Comparison of ENCODE assay signal across 10 mouse cellular contexts in genomic region chr10:75119396-75119795, GRCm38 (mm10). TPM values are rescaled to one million over a fixed set of nuclear protein-coding genes. Genes with fewer than 3 reads are reported as not detected.
DNase-seq lines count a peak whose midpoint lies in the region; ATAC-seq and TF ChIP-seq lines count a peak whose summit lies in the region.
"Had no signal": no experiment of that assay in that cellular context is flagged by ENCODE, and none has a peak within 500 bp of the region (broad histone marks: within the 10 kb centered on the region; RNA-seq: fewer than 3 reads in every experiment).

No protein-coding gene starts in this region.

- H3K79me2 ChIP-seq in CH12.LX (replicated peaks; ENCODE audit: control insufficient read depth, extremely low read depth, insufficient read depth, poor library complexity, severe bottlenecking), result no peaks in the 10 kb centered on the region

- no peak for ATAC-seq in heart, embryonic 11.5 days (replicated peaks; ENCODE audit: insufficient number of reproducible peaks, low FRiP score, low TSS enrichment)
- peak; percentile 47; the same call in 1 of the 2 replicates for ATAC-seq in intestine, embryonic 14.5 days (replicated peaks; ENCODE audit: low FRiP score, low TSS enrichment, low read depth)
- peak; percentile 49 for ATAC-seq in megakaryocyte, adult 5-6 weeks (ENCODE audit: poor library complexity, severe bottlenecking)
- ATAC-seq in frontal cortex, adult (ENCODE audit: low TSS enrichment), result no peak
- no peak for ATAC-seq in forebrain, embryonic 13.5 days
- ATAC-seq in neural tube, embryonic 15.5 days (ENCODE audit: low FRiP score), result no peak

- TF ChIP-seq RAD21 in CH12.LX (IDR thresholded peaks at IDR 0.05; ENCODE audit: low read depth, low read length), result peak; percentile 4

- peak; percentile 37 to 51 for DNase-seq in heart, postnatal 36 days
- peak; percentile 94 for DNase-seq in CH12.LX (ENCODE audit: extremely low read depth)
- DNase-seq in intestine, embryonic 14.5 days (ENCODE audit: low spot score), result no peak
- DNase-seq: cerebellum, adult 8-10 months; spleen, adult 18-20 months had no signal

- intact Hi-C loops in heart, postnatal 36 days (cut with DNase I), result no loop called here

- in situ Hi-C loops in CH12.LX (cut with MboI; ENCODE audit: low pct_ligation_motif_present, low pct_unique_long_range_greater_than_20kb, low sequenced_read_pairs), result no loop called here

- TF ChIP-seq CTCF in CH12.LX (conservative IDR thresholded peaks at IDR 0.05 in 1 of 2, IDR thresholded peaks at IDR 0.05 in 1 of 2; ENCODE audit: low read depth in 2 of 2, low read length in 2 of 2), result no peak

- no peaks in the 10 kb centered on the region for H3K36me3 ChIP-seq in heart, embryonic 11.5 days (ENCODE audit: control insufficient read depth, insufficient read depth, low read length)
- peaks cover 0 to 28% of the 10 kb centered on the region in 2 experiments for H3K36me3 ChIP-seq in CH12.LX (replicated peaks in 1 of 2; ENCODE audit: control insufficient read depth in 1 of 2, insufficient read depth in 1 of 2, low read length in 1 of 2)
- no peaks in the 10 kb centered on the region for H3K36me3 ChIP-seq in intestine, embryonic 14.5 days (ENCODE audit: control insufficient read depth, insufficient read depth, low read length)
- peaks cover 4% of the 10 kb centered on the region; the same call in 1 of the 2 replicates for H3K36me3 ChIP-seq in forebrain, embryonic 13.5 days (ENCODE audit: poor library complexity, severe bottlenecking)
- H3K36me3 ChIP-seq in neural tube, embryonic 15.5 days, result no peaks in the 10 kb centered on the region

- no peak for TF ChIP-seq POLR2A in CH12.LX (IDR thresholded peaks at IDR 0.05; ENCODE audit: low read depth, low read length)

- no peaks in the 10 kb centered on the region for H3K9me3 ChIP-seq in heart, embryonic 11.5 days (replicated peaks; ENCODE audit: control insufficient read depth, low read length)
- no peaks in the 10 kb centered on the region for H3K9me3 ChIP-seq in CH12.LX (replicated peaks; ENCODE audit: low read length)
- H3K9me3 ChIP-seq in intestine, embryonic 14.5 days (ENCODE audit: control insufficient read depth, low read length), result no peaks in the 10 kb centered on the region
- H3K9me3 ChIP-seq in forebrain, embryonic 13.5 days (replicated peaks), result no peaks in the 10 kb centered on the region
- H3K9me3 ChIP-seq in neural tube, embryonic 15.5 days (replicated peaks), result no peaks in the 10 kb centered on the region

- H3K9ac ChIP-seq in heart, embryonic 11.5 days (ENCODE audit: low read depth, low read length), result no peak overlapping the region
- peak overlapping the region; percentile 31; the same call in 1 of the 2 replicates for H3K9ac ChIP-seq in CH12.LX (ENCODE audit: insufficient read depth, low read depth)
- no peak overlapping the region for H3K9ac ChIP-seq in intestine, embryonic 14.5 days (ENCODE audit: low read length)
- no peak overlapping the region for H3K9ac ChIP-seq in forebrain, embryonic 13.5 days
- H3K9ac ChIP-seq in neural tube, embryonic 15.5 days (replicated peaks), result no peak overlapping the region

- H3K27ac ChIP-seq in heart, embryonic 11.5 days (ENCODE audit: low read depth, low read length), result no peak overlapping the region
- peak overlapping the region; percentile 81 for H3K27ac ChIP-seq in CH12.LX (ENCODE audit: insufficient read depth, low read depth)
- H3K27ac ChIP-seq in intestine, embryonic 14.5 days (ENCODE audit: low read depth), result no peak overlapping the region
- H3K27ac ChIP-seq in forebrain, embryonic 13.5 days, result no peak overlapping the region
- H3K27ac ChIP-seq in neural tube, embryonic 15.5 days (replicated peaks), result no peak overlapping the region

- 65% methylated on average over 3 of the region's 3 CpGs for WGBS in heart, embryonic 11.5 days (ENCODE audit: insufficient replicate concordance)
- WGBS in intestine, embryonic 14.5 days, result 67% methylated on average over 3 of the region's 3 CpGs
- 78% methylated on average over 3 of the region's 3 CpGs for WGBS in forebrain, embryonic 13.5 days
- 73% methylated on average over 3 of the region's 3 CpGs for WGBS in neural tube, embryonic 15.5 days

- no peak overlapping the region for H3K4me2 ChIP-seq in heart, embryonic 11.5 days
- H3K4me2 ChIP-seq in CH12.LX (ENCODE audit: insufficient read depth, low read depth, poor library complexity, severe bottlenecking), result peak overlapping the region; percentile 53
- H3K4me2 ChIP-seq in intestine, embryonic 14.5 days (ENCODE audit: low read length), result no peak overlapping the region
- no peak overlapping the region for H3K4me2 ChIP-seq in forebrain, embryonic 13.5 days
- H3K4me2 ChIP-seq in neural tube, embryonic 15.5 days, result no peak overlapping the region

- peaks cover 36% of the 10 kb centered on the region for H3K4me1 ChIP-seq in heart, embryonic 11.5 days (ENCODE audit: control insufficient read depth, insufficient read depth, low read length)
- peaks cover 49 to 99% of the 10 kb centered on the region in 2 experiments for H3K4me1 ChIP-seq in CH12.LX (ENCODE audit: control insufficient read depth in 1 of 2, insufficient read depth in 2 of 2)
- H3K4me1 ChIP-seq in intestine, embryonic 14.5 days (replicated peaks; ENCODE audit: control insufficient read depth, insufficient read depth, low read length), result peaks cover 20% of the 10 kb centered on the region
- H3K4me1 ChIP-seq in forebrain, embryonic 13.5 days, result peaks cover 31% of the 10 kb centered on the region
- peaks cover 37% of the 10 kb centered on the region for H3K4me1 ChIP-seq in neural tube, embryonic 15.5 days

- TF ChIP-seq EP300 in CH12.LX (IDR thresholded peaks at IDR 0.05; ENCODE audit: low read length), result peak; percentile 98

- dilution Hi-C loops in CH12.LX (cut with MboI; ENCODE audit: extremely low pct_ligation_motif_present, extremely low pct_unique_long_range_greater_than_20kb, low sequenced_read_pairs), result no loop called here

- no peak overlapping the region for H3K4me3 ChIP-seq in heart, embryonic 11.5 days (ENCODE audit: low read depth, low read length)
- no peak overlapping the region for H3K4me3 ChIP-seq in CH12.LX (replicated peaks in 1 of 3; ENCODE audit: low read depth in 2 of 3, low read length in 2 of 3, poor library complexity in 1 of 3)
- no peak overlapping the region for H3K4me3 ChIP-seq in intestine, embryonic 14.5 days (ENCODE audit: low read depth, low read length)
- no peak overlapping the region for H3K4me3 ChIP-seq in forebrain, embryonic 13.5 days
- H3K4me3 ChIP-seq in neural tube, embryonic 15.5 days (replicated peaks), result no peak overlapping the region

- no peaks in the 10 kb centered on the region for H3K27me3 ChIP-seq in heart, embryonic 11.5 days (ENCODE audit: control insufficient read depth, insufficient read depth, low read length)
- H3K27me3 ChIP-seq in CH12.LX (replicated peaks), result no peaks in the 10 kb centered on the region
- H3K27me3 ChIP-seq in intestine, embryonic 14.5 days (replicated peaks; ENCODE audit: control insufficient read depth, insufficient read depth, low read length), result no peaks in the 10 kb centered on the region
- H3K27me3 ChIP-seq in forebrain, embryonic 13.5 days, result no peaks in the 10 kb centered on the region
- no peaks in the 10 kb centered on the region for H3K27me3 ChIP-seq in neural tube, embryonic 15.5 days (replicated peaks)

TF ChIP-seq in CH12.LX, 34 proteins besides CTCF, POLR2A, EP300 and RAD21 (continues in another document):
- TF ChIP-seq TCF12 (IDR thresholded peaks at IDR 0.05; ENCODE audit: low read depth, low read length) (peak; percentile 99), HCFC1 (IDR thresholded peaks at IDR 0.05; ENCODE audit: low read depth, low read length) (peak; percentile 35; the same call in 1 of the 2 replicates), KAT2A (IDR thresholded peaks at IDR 0.05; ENCODE audit: insufficient replicate concordance, low read length) (0 out of 2 replicates have a peak, but pooled peaks have one; percentile 36), SIN3A (IDR thresholded peaks at IDR 0.05; ENCODE audit: low read length) (peak; percentile 81), ETS1 (conservative IDR thresholded peaks at IDR 0.05; ENCODE audit: low read depth, low read length) (peak; percentile 97), MEF2A (IDR thresholded peaks at IDR 0.05; ENCODE audit: borderline replicate concordance, low read depth, low read length) (peak; percentile 90), UBTF (IDR thresholded peaks at IDR 0.05; ENCODE audit: low read depth, low read length) (no peak), IRF4 (IDR thresholded peaks at IDR 0.05; ENCODE audit: low read depth, low read length) (peak; percentile 97), PAX5 (IDR thresholded peaks at IDR 0.05; ENCODE audit: low read length) (no peak), MYC (IDR thresholded peaks at IDR 0.05; ENCODE audit: low read depth, low read length) (peak; percentile 77; the same call in 1 of the 2 replicates), SMC3 (IDR thresholded peaks at IDR 0.05; ENCODE audit: low read depth, low read length) (0 out of 2 replicates have a peak, but pooled peaks have one; percentile 16), JUND (conservative IDR thresholded peaks at IDR 0.05; ENCODE audit: low read depth, low read length) (peak; percentile 80), CHD1 (IDR thresholded peaks at IDR 0.05; ENCODE audit: low read depth, low read length) (no peak; the same call in 1 of the 2 replicates), GABPA (IDR thresholded peaks at IDR 0.05; ENCODE audit: insufficient replicate concordance, low read depth, low read length) (no peak), ZNF384 (IDR thresholded peaks at IDR 0.05; ENCODE audit: low read depth, low read length) (no peak), TBP (conservative IDR thresholded peaks at IDR 0.05; ENCODE audit: low read depth, low read length) (no peak), MAZ (IDR thresholded peaks at IDR 0.05; ENCODE audit: low read depth, low read length) (peak; percentile 91), ZC3H11A (IDR thresholded peaks at IDR 0.05; ENCODE audit: low read depth, low read length) (0 out of 2 replicates have a peak, but pooled peaks have one; percentile 1), MAX (IDR thresholded peaks at IDR 0.05; ENCODE audit: low read length) (peak; percentile 93), NRF1 (IDR thresholded peaks at IDR 0.05; ENCODE audit: low read depth, low read length) (peak; percentile 49; the same call in 1 of the 2 replicates)

RNA-seq across cellular contexts. Expression of gene Bcr, which starts 59.0 kb away (rescaled TPM):
- total RNA-seq in heart, postnatal 36 days (2021), result 1 to 10 TPM; 8.3 to 9.1 TPM
- 26.5 and 31.1 TPM in 2 replicates for polyA plus RNA-seq in heart, embryonic 11.5 days (2014; fragmentation: Nextera tagmentation; extraction: Ambion mirVana)
- total RNA-seq in CH12.LX (2012; rRNA removed) (18.2 and 22.1 TPM in 2 replicates), CH12.LX (2014; rRNA removed) (4.0 and 4.3 TPM in 2 replicates)
- 18.6 and 20.0 TPM in 2 replicates for polyA plus RNA-seq in CH12.LX (2012; ENCODE audit: insufficient read length, low read depth)
- 11.3 and 14.4 TPM in 2 replicates for polyA plus RNA-seq in intestine, embryonic 14.5 days (2014; fragmentation: Nextera tagmentation; extraction: Ambion mirVana)
- total RNA-seq in megakaryocyte, adult 5-6 weeks (2015), result 14.1 and 14.5 TPM in 2 replicates
- total RNA-seq in megakaryocyte, adult 5-6 weeks (2017), result 9.1 and 14.5 TPM in 2 replicates
- polyA plus RNA-seq in forebrain, embryonic 13.5 days (2015; fragmentation: Nextera tagmentation; extraction: Ambion mirVana), result 11.5 and 13.5 TPM in 2 replicates
- polyA plus RNA-seq in neural tube, embryonic 15.5 days (2015; fragmentation: Nextera tagmentation; extraction: Ambion mirVana), result 13.9 and 15.6 TPM in 2 replicates

Comparison
In these comparisons a context has a peak if more than half of its experiments do, and no peak if none do; other contexts are left out.
1. ATAC-seq: peak in intestine, embryonic 14.5 days (single experiment) and megakaryocyte, adult 5-6 weeks (single experiment); none in heart, embryonic 11.5 days (single experiment), frontal cortex, adult (single experiment), forebrain, embryonic 13.5 days (single experiment) and neural tube, embryonic 15.5 days (single experiment).